Mouse (Mus musculus): Measurements from ENCODE around the gene C530025M09Rik.

The C530025M09Rik gene

GRCm38 (mm10) chr2:149830536-149831458 lies at the start of gene C530025M09Rik:
Gene C530025M09Rik, minus strand, starts transcription at chr2:149831213.
- no peak for DNase-seq

- DNase-seq: no peak
Measured at GRCm38 (mm10) chr2:149877954-149878353, 46.9 kb upstream of the C530025M09Rik start.

- no peak for DNase-seq
Measured at GRCm38 (mm10) chr2:149873346-149873745, 42.3 kb upstream of the C530025M09Rik start.

- DNase-seq: no peak
Measured at GRCm38 (mm10) chr2:149872496-149872895, 41.5 kb upstream of the C530025M09Rik start.

- no peak for DNase-seq
Measured at GRCm38 (mm10) chr2:149870496-149870895, 39.5 kb upstream of the C530025M09Rik start.

GRCm38 (mm10) chr2:149865914-149866435 lies 35.0 kb upstream of the C530025M09Rik start:
- DNase-seq: no peak

- no peak for DNase-seq
Measured at GRCm38 (mm10) chr2:149861002-149861401, 30.0 kb upstream of the C530025M09Rik start.

- no peak for DNase-seq
Measured at GRCm38 (mm10) chr2:149848778-149849177, 17.8 kb upstream of the C530025M09Rik start.

GRCm38 (mm10) chr2:149844575-149844974 lies 13.6 kb upstream of the C530025M09Rik start:
- DNase-seq: no peak

GRCm38 (mm10) chr2:149839666-149840065 lies 8.7 kb upstream of the C530025M09Rik start:
- DNase-seq: no peak

GRCm38 (mm10) chr2:149836471-149837135 lies 5.6 kb upstream of the C530025M09Rik start:
- DNase-seq: no peak

- DNase-seq: no peak
Measured at GRCm38 (mm10) chr2:149835091-149835490, 4.1 kb upstream of the C530025M09Rik start.

GRCm38 (mm10) chr2:149832301-149832700 lies 1.3 kb upstream of the C530025M09Rik start:
- DNase-seq: no peak

GRCm38 (mm10) chr2:149831459-149832245 lies 639 bp upstream of the C530025M09Rik start:
- no peak for DNase-seq

- DNase-seq: no peak
Measured at GRCm38 (mm10) chr2:149829955-149830535, 968 bp downstream of the C530025M09Rik start.

- DNase-seq: no peak
Measured at GRCm38 (mm10) chr2:149828911-149829310, 2.1 kb downstream of the C530025M09Rik start, which contains the start of gene Syndig1. Gene Syndig1, plus strand, starts transcription at chr2:149829211.

- no peak for DNase-seq
Measured at GRCm38 (mm10) chr2:149820201-149820600, 10.8 kb downstream of the C530025M09Rik start.

GRCm38 (mm10) chr2:149819751-149820150 lies 11.3 kb downstream of the C530025M09Rik start:
- DNase-seq: no peak

- DNase-seq: no peak
Measured at GRCm38 (mm10) chr2:149818395-149818794, 12.6 kb downstream of the C530025M09Rik start.

- DNase-seq: no peak
Measured at GRCm38 (mm10) chr2:149812899-149813298, 18.1 kb downstream of the C530025M09Rik start.

- no peak for DNase-seq
Measured at GRCm38 (mm10) chr2:149805256-149805655, 25.8 kb downstream of the C530025M09Rik start.

GRCm38 (mm10) chr2:149804599-149805140 lies 26.3 kb downstream of the C530025M09Rik start:
- DNase-seq: no peak

Measured in B cell, adult 2 months (primary cell).